Mouse (Mus musculus): ENCODE data around the gene Mgam.
"Not testable (repeated sequence)": the region's sequence is repeated elsewhere in the genome, so short reads cannot be mapped to it uniquely, and the experiment has no call there.

Gene Mgam

GRCm38 (mm10) chr6:40628406-40629000 lies at the start of gene Mgam:
Gene Mgam (plus strand): TSS chr6:40628831.
- DNase-seq (ENCODE audit: low spot score): no peak

GRCm38 (mm10) chr6:40584336-40584735 lies 44.3 kb upstream of the Mgam start:
- DNase-seq (ENCODE audit: low spot score): no peak

GRCm38 (mm10) chr6:40585645-40586044 lies 43.0 kb upstream of the Mgam start, which contains the start of gene Clec5a:
Gene Clec5a (minus strand): TSS chr6:40585821.
- no peak for DNase-seq (ENCODE audit: low spot score)

GRCm38 (mm10) chr6:40588346-40588745 lies 40.3 kb upstream of the Mgam start:
- no peak for DNase-seq (ENCODE audit: low spot score)

GRCm38 (mm10) chr6:40594804-40595550 lies 33.7 kb upstream of the Mgam start:
- DNase-seq (ENCODE audit: low spot score): no peak

- not testable (repeated sequence) for DNase-seq (ENCODE audit: low spot score)
Measured at GRCm38 (mm10) chr6:40598546-40598945, 30.1 kb upstream of the Mgam start.

GRCm38 (mm10) chr6:40607431-40607830 lies 21.2 kb upstream of the Mgam start:
- DNase-seq (ENCODE audit: low spot score): no peak

- DNase-seq (ENCODE audit: low spot score): no peak
Measured at GRCm38 (mm10) chr6:40610244-40610643, 18.4 kb upstream of the Mgam start.

- no peak for DNase-seq (ENCODE audit: low spot score)
Measured at GRCm38 (mm10) chr6:40613260-40613852, 15.3 kb upstream of the Mgam start, which contains the start of gene Tas2r138. Gene Tas2r138 (minus strand): TSS chr6:40613310.

- DNase-seq (ENCODE audit: low spot score): peak; percentile 33
Measured at GRCm38 (mm10) chr6:40617965-40618364, 10.7 kb upstream of the Mgam start.

GRCm38 (mm10) chr6:40626111-40626510 lies 2.5 kb upstream of the Mgam start:
- DNase-seq (ENCODE audit: low spot score): no peak

- no peak for DNase-seq (ENCODE audit: low spot score)
Measured at GRCm38 (mm10) chr6:40634640-40635071, 6.0 kb downstream of the Mgam start.

- DNase-seq (ENCODE audit: low spot score): no peak
Measured at GRCm38 (mm10) chr6:40635559-40635958, 6.9 kb downstream of the Mgam start.

- no peak for DNase-seq (ENCODE audit: low spot score)
Measured at GRCm38 (mm10) chr6:40637755-40638154, 9.1 kb downstream of the Mgam start.

GRCm38 (mm10) chr6:40640710-40641538 lies 12.3 kb downstream of the Mgam start:
- no peak for DNase-seq (ENCODE audit: low spot score)

- no peak for DNase-seq (ENCODE audit: low spot score)
Measured at GRCm38 (mm10) chr6:40645701-40646100, 17.1 kb downstream of the Mgam start.

- no peak for DNase-seq (ENCODE audit: low spot score)
Measured at GRCm38 (mm10) chr6:40650953-40651352, 22.3 kb downstream of the Mgam start.

GRCm38 (mm10) chr6:40660930-40661329 lies 32.3 kb downstream of the Mgam start:
- no peak for DNase-seq (ENCODE audit: low spot score)

- no peak for DNase-seq (ENCODE audit: low spot score)
Measured at GRCm38 (mm10) chr6:40689180-40689579, 60.5 kb downstream of the Mgam start.

GRCm38 (mm10) chr6:40692007-40692406 lies 63.4 kb downstream of the Mgam start:
- DNase-seq (ENCODE audit: low spot score): not testable (repeated sequence)

GRCm38 (mm10) chr6:40713494-40713893 lies 84.9 kb downstream of the Mgam start:
- DNase-seq (ENCODE audit: low spot score): not testable (repeated sequence)

GRCm38 (mm10) chr6:40715705-40716104 lies 87.1 kb downstream of the Mgam start:
- no peak for DNase-seq (ENCODE audit: low spot score)

Data from ovary, postnatal 10 days (tissue).